Mouse (Mus musculus) urinary bladder, postnatal 10 days (tissue): ENCODE data around the gene Gm49339.
"Not testable (repeated sequence)": the region's sequence is repeated elsewhere in the genome, so short reads cannot be mapped to it uniquely, and the experiment has no call there.

Source experiments
- DNase-seq: peaks from one replicate; pipeline ENCODE4 v3.0.0; 2022; ENCODE audit warnings: low spot score

The Gm49339 gene

DNA sequence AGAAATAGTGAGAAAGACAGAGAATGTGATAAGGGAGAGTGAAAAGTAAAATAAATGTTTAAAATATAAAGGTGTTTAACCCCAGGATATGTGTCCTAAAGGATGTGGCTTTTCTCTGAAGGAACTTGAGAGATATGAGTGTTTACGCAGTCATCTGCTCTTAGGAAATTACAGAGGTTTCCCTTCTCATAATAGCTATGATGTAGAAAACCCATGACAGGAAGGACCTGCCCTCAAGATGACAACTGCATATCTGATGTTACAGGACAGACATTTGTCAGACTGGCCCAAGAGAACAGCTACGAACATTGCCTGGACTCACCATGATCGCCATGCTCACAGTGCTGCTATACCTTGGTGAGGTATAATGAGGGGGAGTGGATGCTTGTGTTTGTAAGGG is at the start of gene Gm49339, which contains the start of gene Lilr4b:
Gm49339 (plus strand) TSS at position 216 of the 400 bp plus-strand sequence.
Lilr4b (plus strand) TSS at position 236 of the 400 bp plus-strand sequence.
- DNase-seq: not testable (repeated sequence)

DNA sequence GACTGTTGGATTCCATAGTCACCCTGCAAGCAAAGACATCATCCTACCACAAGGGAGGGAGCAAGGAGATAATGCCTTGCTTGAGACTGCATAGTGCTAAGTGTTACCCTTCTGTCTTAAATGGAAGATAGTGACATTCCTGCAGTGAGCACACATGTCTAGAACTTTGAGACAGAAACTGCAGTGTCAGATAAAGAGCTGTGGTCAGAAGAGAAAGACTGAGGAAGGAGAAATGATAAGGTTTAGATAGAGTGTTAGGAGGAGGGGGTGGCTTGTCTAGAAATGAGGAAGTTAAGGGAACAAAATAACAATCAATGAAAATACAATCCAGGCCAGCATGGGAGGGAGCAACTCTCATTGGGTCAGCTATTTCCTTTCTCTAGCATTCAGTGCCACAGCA is 47.5 kb upstream of the Gm49339 start:
- DNase-seq: no peak

GRCm38 (mm10) chr10:51435684-51436083 is 44.7 kb upstream of the Gm49339 start:
- DNase-seq: no peak

GRCm38 (mm10) chr10:51451610-51452009 is 28.8 kb upstream of the Gm49339 start:
- no peak for DNase-seq

DNA sequence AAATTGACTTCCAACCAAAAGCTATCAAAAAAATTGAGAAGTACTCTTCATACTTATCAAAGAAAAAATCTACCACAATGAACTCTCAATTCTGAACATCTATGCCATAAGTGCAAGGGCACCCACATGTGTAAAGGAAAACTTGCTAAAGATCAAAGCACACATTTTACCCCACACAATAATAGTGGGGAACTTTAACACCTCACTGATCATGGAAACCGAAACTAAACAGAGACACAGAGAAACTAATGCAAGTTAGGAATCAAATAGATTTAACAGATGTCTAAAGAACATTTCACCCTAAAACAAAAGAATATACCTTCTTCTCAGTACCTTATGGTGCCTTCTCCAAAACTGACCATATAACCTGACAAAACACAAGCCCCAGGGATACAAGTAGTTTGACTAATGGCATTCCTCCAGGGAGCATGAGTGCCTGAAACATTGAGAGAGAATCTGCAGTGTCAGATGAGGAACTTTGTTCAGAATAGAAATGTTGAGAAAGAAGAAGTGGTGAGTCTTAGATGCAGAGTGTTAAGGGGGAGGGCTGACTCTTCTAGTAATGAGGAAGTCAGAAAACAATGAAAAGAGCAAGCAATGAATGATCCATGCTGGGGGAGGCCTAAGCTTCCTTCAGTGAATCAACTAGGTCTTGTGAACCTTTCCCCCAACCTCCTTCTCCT is 26.7 kb upstream of the Gm49339 start:
- DNase-seq: no peak

- DNase-seq: no peak
These were observed 26.0 kb upstream of the Gm49339 start for GRCm38 (mm10) chr10:51454365-51454764.

DNA sequence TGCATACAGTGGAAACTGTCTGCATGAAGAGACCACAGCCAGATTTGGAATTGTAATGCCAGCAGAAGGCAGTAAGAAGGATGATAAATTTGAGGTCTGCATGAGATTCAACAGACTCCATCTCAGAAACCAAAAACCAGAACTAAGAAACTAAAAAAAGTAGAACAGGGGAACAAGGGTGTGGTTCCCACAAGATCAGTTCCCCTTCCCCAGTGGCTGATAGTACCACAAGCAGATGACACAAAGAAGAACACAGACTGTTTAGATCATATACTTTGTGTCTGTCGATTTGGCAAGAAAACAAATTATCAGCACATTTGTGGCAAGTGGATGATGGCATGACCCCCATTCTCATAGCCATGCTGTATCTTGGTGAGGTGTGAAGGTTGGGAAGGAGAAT is 24.6 kb upstream of the Gm49339 start:
- no peak for DNase-seq

DNA sequence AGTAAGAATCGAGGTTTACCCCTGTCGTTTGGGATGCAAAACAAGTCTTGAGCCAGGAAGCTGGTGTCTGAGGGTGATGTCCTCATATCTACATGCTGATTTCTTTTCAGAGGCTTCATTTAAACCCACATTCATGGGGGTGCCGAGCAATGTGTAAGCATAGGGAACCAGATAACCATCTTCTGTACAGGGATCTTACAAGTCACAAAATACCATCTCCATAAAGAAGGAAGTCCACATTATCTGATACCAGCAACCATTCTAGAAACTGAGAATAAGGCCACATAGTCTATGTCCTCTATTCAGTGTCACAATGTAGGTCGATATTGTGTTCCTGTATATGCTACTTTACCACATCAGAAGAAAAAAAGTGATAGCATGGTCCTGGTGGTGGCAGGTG is 24.0 kb upstream of the Gm49339 start:
- DNase-seq: no peak

GRCm38 (mm10) chr10:51463800-51464199 is 16.6 kb upstream of the Gm49339 start:
- not testable (repeated sequence) for DNase-seq

DNA sequence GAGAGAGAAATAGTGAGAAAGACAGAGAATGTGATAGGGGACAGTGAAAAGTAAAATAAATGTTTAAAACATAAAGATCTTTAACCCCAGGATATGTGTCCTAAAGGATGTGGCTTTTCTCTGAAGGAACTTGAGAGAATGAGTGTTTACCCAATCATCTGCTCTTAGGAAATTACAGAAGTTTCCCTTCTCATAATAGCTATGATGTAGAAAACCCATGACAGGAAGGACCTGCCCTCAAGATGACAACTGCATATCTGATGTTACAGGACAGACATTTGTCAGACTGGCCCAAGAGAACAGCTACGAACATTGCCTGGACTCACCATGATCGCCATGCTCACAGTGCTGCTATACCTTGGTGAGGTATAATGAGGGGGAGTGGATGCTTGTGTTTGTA is 10.3 kb downstream of the Gm49339 start, which contains the start of gene Lilrb4a:
Lilrb4a (plus strand) TSS at position 266 of the 400 bp plus-strand sequence.
- DNase-seq: not testable (repeated sequence)

DNA sequence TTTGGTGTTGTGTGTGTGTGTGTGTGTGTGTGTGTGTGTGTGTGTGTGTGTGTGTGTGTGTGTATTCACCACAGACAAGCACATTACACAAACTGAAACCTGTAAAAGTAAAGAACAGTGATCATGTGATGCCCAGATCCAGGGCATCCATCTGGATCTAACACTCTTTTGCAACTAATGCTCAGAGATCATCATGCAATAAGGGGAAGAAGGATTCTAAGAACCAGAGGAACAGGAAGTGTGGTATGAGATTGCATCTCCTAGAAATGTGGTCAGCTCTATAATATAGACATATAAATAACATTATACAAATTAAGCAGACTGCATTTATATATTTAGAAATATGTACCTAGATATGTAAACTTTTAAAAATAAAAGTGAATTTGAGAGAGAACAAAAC is 39.6 kb downstream of the Gm49339 start:
- no peak for DNase-seq

GRCm38 (mm10) chr10:51521453-51521852 is 41.0 kb downstream of the Gm49339 start:
- no peak for DNase-seq

GRCm38 (mm10) chr10:51526090-51526489 is 45.7 kb downstream of the Gm49339 start:
- no peak for DNase-seq

- no peak for DNase-seq
These were observed 46.2 kb downstream of the Gm49339 start for GRCm38 (mm10) chr10:51526633-51527032.

- no peak for DNase-seq
These were observed 48.5 kb downstream of the Gm49339 start for GRCm38 (mm10) chr10:51528840-51529434.

DNA sequence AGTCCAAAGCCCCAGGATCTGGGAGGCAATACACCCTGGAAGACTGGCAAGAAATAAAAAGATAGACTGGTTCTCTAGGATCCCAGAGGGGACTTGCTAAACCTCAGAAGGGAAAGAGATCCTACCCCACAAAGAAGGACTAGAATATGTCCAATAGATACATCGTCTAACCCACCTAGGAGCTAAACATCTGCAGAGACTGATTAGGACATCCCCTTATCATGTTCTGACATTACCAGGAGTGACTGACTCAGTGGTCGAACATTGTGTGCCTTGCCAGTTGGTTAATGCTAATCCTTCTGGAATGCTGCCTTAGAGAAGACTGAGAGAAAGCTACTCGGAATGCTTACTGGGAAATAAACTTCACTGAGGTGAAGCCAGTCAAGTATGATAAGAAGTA is 49.1 kb downstream of the Gm49339 start:
- DNase-seq: no peak

- DNase-seq: no peak
These were observed 50.4 kb downstream of the Gm49339 start for GRCm38 (mm10) chr10:51530813-51531212.
